Mouse (Mus musculus) CH12.LX (cell line): ENCODE measurements around the gene Abcd2. TPM values are rescaled to one million over a fixed set of nuclear protein-coding genes. Genes with fewer than 3 reads are reported as not detected.

Experiments used
- DNase-seq: peaks from one replicate; pipeline ENCODE4 v3.0.0-alpha.2; 2013; ENCODE audit errors: extremely low read depth
- H3K27ac ChIP-seq: 2 replicates; pipeline ENCODE4 v1.5.1; 2012; ENCODE audit warnings: low read depth, mild to moderate bottlenecking, control low read depth, moderate library complexity; ENCODE audit not compliant: insufficient read depth
- H3K27me3 ChIP-seq: replicated peaks from 2 replicates; pipeline ENCODE3; 2012; ENCODE audit warnings: inconsistent platforms
- H3K36me3 ChIP-seq, 2 experiments: replicated peaks in 1 of 2; 2 replicates each; pipeline versions ENCODE3 to v1.6.1; 2012; ENCODE audit warnings: inconsistent platforms in 1 of 2, low read length in 1 of 2, mild to moderate bottlenecking in 1 of 2, mixed read lengths in 1 of 2, moderate library complexity in 1 of 2; ENCODE audit not compliant: control insufficient read depth in 1 of 2, insufficient read depth in 1 of 2
- H3K4me1 ChIP-seq, 2 experiments: 2 replicates each; pipeline ENCODE4 v1.6.1; 2012; ENCODE audit warnings: inconsistent platforms in 1 of 2, moderate library complexity in 1 of 2; ENCODE audit not compliant: insufficient read depth in 2 of 2, control insufficient read depth in 1 of 2
- H3K4me2 ChIP-seq: 2 replicates; pipeline ENCODE4 v1.6.1; 2012; ENCODE audit warnings: low read depth, mild to moderate bottlenecking, control low read depth; ENCODE audit not compliant: poor library complexity, insufficient read depth, severe bottlenecking
- H3K4me3 ChIP-seq, 3 experiments: fragments of 150-350 bp in 1 of 3; sonication (generic) in 1 of 3; replicated peaks in 1 of 3; 2 replicates each; pipeline versions ENCODE3 to v1.5.1; 2011 to 2012; ENCODE audit warnings: low read depth in 2 of 3, low read length in 2 of 3, mild to moderate bottlenecking in 2 of 3, moderate library complexity in 2 of 3, control low read depth in 1 of 3, improper control_type of control experiment in 1 of 3, inconsistent platforms in 1 of 3, mixed read lengths in 1 of 3; ENCODE audit not compliant: poor library complexity in 1 of 3
- H3K79me2 ChIP-seq: replicated peaks from 2 replicates; pipeline ENCODE4 v1.6.1; 2012; ENCODE audit warnings: mild to moderate bottlenecking, moderate library complexity; ENCODE audit not compliant: control insufficient read depth, poor library complexity, insufficient read depth, severe bottlenecking; ENCODE audit errors: extremely low read depth
- H3K9ac ChIP-seq: 2 replicates; pipeline ENCODE4 v1.6.1; 2012; ENCODE audit warnings: low read depth, mild to moderate bottlenecking, control low read depth, moderate library complexity; ENCODE audit not compliant: insufficient read depth
- H3K9me3 ChIP-seq: replicated peaks from 2 replicates; pipeline ENCODE3; 2012; ENCODE audit warnings: low read length, inconsistent platforms, mixed read lengths
- BHLHE40 ChIP-seq: IDR thresholded peaks from 2 replicates; pipeline ENCODE4 v1.6.1; 2011; ENCODE audit warnings: mild to moderate bottlenecking, low read depth, low read length, improper control_type of control experiment
- CHD1 ChIP-seq: IDR thresholded peaks from 2 replicates; pipeline ENCODE4 v1.6.1; 2012; ENCODE audit warnings: low read depth, low read length, improper control_type of control experiment, inconsistent platforms
- CHD2 ChIP-seq: IDR thresholded peaks from 2 replicates; pipeline ENCODE4 v1.6.1; 2011; ENCODE audit warnings: low read length, improper control_type of control experiment
- CTCF ChIP-seq, 2 experiments: IDR thresholded peaks in 1 of 2; conservative IDR thresholded peaks in 1 of 2; 2 replicates each; pipeline ENCODE4 v1.5.1; 2011 to 2012; ENCODE audit warnings: low read depth in 2 of 2, low read length in 2 of 2, improper control_type of control experiment in 1 of 2, inconsistent platforms in 1 of 2, mild to moderate bottlenecking in 1 of 2, moderate library complexity in 1 of 2
- EP300 ChIP-seq: IDR thresholded peaks from 2 replicates; pipeline ENCODE4 v1.6.1; 2011; ENCODE audit warnings: low read length, improper control_type of control experiment
- ETS1 ChIP-seq: conservative IDR thresholded peaks from 2 replicates; pipeline ENCODE4 v1.6.1; 2012; ENCODE audit warnings: low read depth, mild to moderate bottlenecking, inconsistent platforms, low read length, improper control_type of control experiment, moderate library complexity
- GABPA ChIP-seq: IDR thresholded peaks from 2 replicates; pipeline ENCODE4 v1.6.1; 2012; ENCODE audit warnings: low read depth, low read length, improper control_type of control experiment, inconsistent platforms; ENCODE audit not compliant: insufficient replicate concordance
- MAFK ChIP-seq: IDR thresholded peaks from 2 replicates; pipeline ENCODE4 v1.6.1; 2011; ENCODE audit warnings: low read length, improper control_type of control experiment; ENCODE audit not compliant: insufficient replicate concordance
- MAX ChIP-seq: IDR thresholded peaks from 2 replicates; pipeline ENCODE4 v1.6.1; 2011; ENCODE audit warnings: low read length, improper control_type of control experiment
- MAZ ChIP-seq: IDR thresholded peaks from 2 replicates; pipeline ENCODE4 v1.6.1; 2012; ENCODE audit warnings: low read depth, mild to moderate bottlenecking, inconsistent platforms, low read length, improper control_type of control experiment, moderate library complexity
- MEF2A ChIP-seq: IDR thresholded peaks from 2 replicates; pipeline ENCODE4 v1.6.1; 2014; ENCODE audit warnings: low read depth, mild to moderate bottlenecking, inconsistent platforms, low read length, improper control_type of control experiment, borderline replicate concordance
- MXI1 ChIP-seq: IDR thresholded peaks from 2 replicates; pipeline ENCODE4 v1.6.1; 2011; ENCODE audit warnings: mild to moderate bottlenecking, low read depth, low read length, improper control_type of control experiment
- MYC ChIP-seq: IDR thresholded peaks from 2 replicates; pipeline ENCODE4 v1.6.1; 2011; ENCODE audit warnings: low read depth, mild to moderate bottlenecking, improper control_type of control experiment, low read length
- NELFE ChIP-seq: IDR thresholded peaks from 2 replicates; pipeline ENCODE4 v1.6.1; 2011; ENCODE audit warnings: low read depth, low read length, improper control_type of control experiment
- NRF1 ChIP-seq: IDR thresholded peaks from 2 replicates; pipeline ENCODE4 v1.6.1; 2014; ENCODE audit warnings: low read depth, mild to moderate bottlenecking, inconsistent platforms, low read length, improper control_type of control experiment, moderate library complexity
- POLR2A ChIP-seq: IDR thresholded peaks from 2 replicates; pipeline ENCODE4 v1.6.1; 2011; ENCODE audit warnings: low read depth, mild to moderate bottlenecking, improper control_type of control experiment, low read length
- POLR2AphosphoS2 ChIP-seq: IDR thresholded peaks from 2 replicates; pipeline ENCODE4 v1.6.1; 2011; ENCODE audit warnings: low read depth, low read length, improper control_type of control experiment
- RAD21 ChIP-seq: IDR thresholded peaks from 2 replicates; pipeline ENCODE4 v1.6.1; 2011; ENCODE audit warnings: low read depth, mild to moderate bottlenecking, low read length, improper control_type of control experiment, moderate library complexity
- SMC3 ChIP-seq: IDR thresholded peaks from 2 replicates; pipeline ENCODE4 v1.6.1; 2011; ENCODE audit warnings: low read depth, low read length, improper control_type of control experiment
- TCF12 ChIP-seq: IDR thresholded peaks from 2 replicates; pipeline ENCODE4 v1.6.1; 2014; ENCODE audit warnings: low read depth, mild to moderate bottlenecking, inconsistent platforms, low read length, improper control_type of control experiment
- UBTF ChIP-seq: IDR thresholded peaks from 2 replicates; pipeline ENCODE4 v1.6.1; 2012; ENCODE audit warnings: low read depth, mild to moderate bottlenecking, inconsistent platforms, low read length, improper control_type of control experiment, moderate library complexity
- USF1 ChIP-seq: IDR thresholded peaks from 2 replicates; pipeline ENCODE4 v1.6.1; 2014; ENCODE audit warnings: low read depth, mild to moderate bottlenecking, inconsistent platforms, low read length, improper control_type of control experiment
- USF2 ChIP-seq: conservative IDR thresholded peaks from 2 replicates; pipeline ENCODE4 v1.6.1; 2011; ENCODE audit warnings: low read depth, low read length, improper control_type of control experiment
- ZC3H11A ChIP-seq: IDR thresholded peaks from 2 replicates; pipeline ENCODE4 v1.6.1; 2012; ENCODE audit warnings: low read depth, mild to moderate bottlenecking, inconsistent platforms, low read length, improper control_type of control experiment
- ZNF384 ChIP-seq: IDR thresholded peaks from 2 replicates; pipeline ENCODE4 v1.6.1; 2012; ENCODE audit warnings: low read depth, low read length, improper control_type of control experiment, inconsistent platforms
- dilution Hi-C: fragments of 300-500 bp; cut with MboI; formaldehyde crosslinking; loops from 2 replicates; pipeline ENCODE4 v1.14.3; 2020; ENCODE audit warnings: low sequenced_read_pairs; ENCODE audit not compliant: extremely low pct_unique_long_range_greater_than_20kb, extremely low pct_ligation_motif_present
- in situ Hi-C: fragments of 300-500 bp; cut with MboI; formaldehyde crosslinking; loops from 3 replicates; pipeline ENCODE4 v1.14.3; 2019; ENCODE audit warnings: low sequenced_read_pairs, low pct_ligation_motif_present, low pct_unique_long_range_greater_than_20kb, mixed read lengths
- polyA plus RNA-seq: library from polyadenylated mRNA; unstranded; fragments of >175 nt; gene quantifications from 2 replicates; pipeline ENCODE4 v1.2.1, GENCODE M21; 2012; ENCODE audit warnings: low read depth; ENCODE audit not compliant: insufficient read length
- total RNA-seq, 2 experiments: library from RNA; depleted of rRNA; stranded (reverse); fragments of 300-350 nt in 1 of 2; fragments of >200 nt in 1 of 2; gene quantifications; 2 replicates each; pipeline ENCODE4 v1.2.3; 2012 to 2014

Gene Abcd2
- total and polyA plus RNA-seq, 3 experiments, result not detected

- TF ChIP-seq ZC3H11A (no peak), MAZ (no peak), USF2 (no peak), CHD2 (no peak), USF1 (no peak), BHLHE40 (no peak), MAX (no peak), TCF12 (no peak), ETS1 (no peak), NELFE (no peak), UBTF (no peak), CHD1 (no peak), ZNF384 (no peak), GABPA (no peak), NRF1 (no peak), CTCF (conservative IDR thresholded peaks at IDR 0.05 in 1 of 2, IDR thresholded peaks at IDR 0.05 in 1 of 2; ENCODE audit: low read depth in 2 of 2, low read length in 2 of 2) (no peak), POLR2AphosphoS2 (no peak), POLR2A (no peak), MYC (no peak), MEF2A (no peak)
Measured at GRCm38 (mm10) chr15:91171332-91171731, 20.3 kb downstream of the Abcd2 start.

DNA sequence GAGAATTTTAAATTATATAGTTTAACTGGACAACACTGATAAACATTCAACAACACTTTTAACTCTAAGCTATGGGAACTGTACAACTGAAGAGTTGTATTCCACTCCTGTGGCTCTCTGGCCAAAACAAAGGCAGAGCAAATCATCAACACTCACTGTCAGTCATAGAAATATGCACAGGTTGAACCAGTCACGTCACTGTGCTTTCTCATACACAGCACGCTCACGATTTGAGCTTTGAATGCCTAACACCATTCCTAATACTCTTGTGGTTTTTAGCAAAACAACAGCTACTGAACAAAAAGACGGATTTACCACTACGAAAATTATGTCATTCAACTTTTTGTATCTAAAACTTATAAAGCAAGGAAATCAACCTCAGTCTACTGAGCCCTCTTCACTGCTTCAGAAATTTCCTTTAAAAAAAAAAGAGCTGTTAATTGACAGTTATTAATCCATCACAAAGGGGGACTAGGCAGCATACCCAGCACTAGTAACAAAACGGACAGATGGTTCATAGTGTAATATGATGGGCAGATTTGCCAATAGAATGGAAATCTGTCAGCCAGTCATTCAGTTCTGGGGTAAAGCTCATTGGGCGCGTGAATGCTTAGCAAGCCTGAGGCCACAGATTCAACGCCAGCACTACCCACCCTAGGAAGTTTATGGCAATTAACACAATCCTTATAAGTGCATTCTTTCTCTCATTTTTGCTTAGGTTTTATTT lies 20.8 kb downstream of the Abcd2 start:
- H3K27ac ChIP-seq, result no peak overlapping the region
- no peaks in the 10 kb centered on the region for H3K79me2 ChIP-seq
- no peak overlapping the region for H3K4me3 ChIP-seq
- H3K27me3 ChIP-seq, result no peaks in the 10 kb centered on the region
- TF ChIP-seq CTCF (conservative IDR thresholded peaks at IDR 0.05 in 1 of 2, IDR thresholded peaks at IDR 0.05 in 1 of 2; ENCODE audit: low read depth in 2 of 2, low read length in 2 of 2), result no peak
- no peak for TF ChIP-seq CHD1
- no peak for TF ChIP-seq MXI1
- no peak for TF ChIP-seq MAZ
- TF ChIP-seq SMC3, result no peak
- TF ChIP-seq EP300, result no peak
- no peak for TF ChIP-seq RAD21
- TF ChIP-seq MAFK, result no peak
- H3K4me2 ChIP-seq, result no peak overlapping the region
- no peaks in the 10 kb centered on the region for H3K4me1 ChIP-seq
- dilution Hi-C loops (no loop called here), in situ Hi-C loops (no loop called here)
- no peak overlapping the region for H3K9ac ChIP-seq
- H3K36me3 ChIP-seq, result no peaks in the 10 kb centered on the region
- peaks cover 39% of the 10 kb centered on the region for H3K9me3 ChIP-seq
- DNase-seq, result no peak

More at GRCm38 (mm10) chr15:91171332-91171731, 20.3 kb downstream of the Abcd2 start:
- no peak for DNase-seq
- Histone ChIP-seq H3K9ac (no peak overlapping the region), H3K36me3 (no peaks in the 10 kb centered on the region), H3K4me2 (no peak overlapping the region), H3K27ac (no peak overlapping the region), H3K79me2 (no peaks in the 10 kb centered on the region), H3K27me3 (no peaks in the 10 kb centered on the region), H3K9me3 (peaks cover 35% of the 10 kb centered on the region), H3K4me1 (no peaks in the 10 kb centered on the region), H3K4me3 (no peak overlapping the region)
- in situ Hi-C loops (no loop called here), dilution Hi-C loops (no loop called here)
